Mouse (Mus musculus) cerebellum, postnatal 4 days (tissue): ENCODE measurements around the gene Eif3b.

Source experiments
- DNase-seq, 2 experiments: peaks; one replicate each; pipeline ENCODE4 v3.0.0; 2022; ENCODE audit warnings: low spot score in 2 of 2, mixed read lengths in 1 of 2

Gene Eif3b

GRCm38 (mm10) chr5:140418489-140419441, at the start of gene Eif3b:
Eif3b (plus strand) TSS chr5:140419328.
- DNase-seq: peak; percentile 79 to 88

- no peak for DNase-seq
Measured at GRCm38 (mm10) chr5:140369466-140369865, 49.7 kb upstream of the Eif3b start.

GRCm38 (mm10) chr5:140370446-140371254, 48.5 kb upstream of the Eif3b start:
- no peak for DNase-seq

- no peak for DNase-seq
Measured at GRCm38 (mm10) chr5:140371671-140372070, 47.5 kb upstream of the Eif3b start.

GRCm38 (mm10) chr5:140373711-140374110, 45.4 kb upstream of the Eif3b start:
- no peak for DNase-seq

GRCm38 (mm10) chr5:140374226-140374625, 44.9 kb upstream of the Eif3b start:
- DNase-seq: no peak

- DNase-seq: no peak
Measured at GRCm38 (mm10) chr5:140375249-140375829, 43.8 kb upstream of the Eif3b start.

- DNase-seq: no peak
Measured at GRCm38 (mm10) chr5:140378121-140378853, 40.8 kb upstream of the Eif3b start.

GRCm38 (mm10) chr5:140379299-140379698, 39.8 kb upstream of the Eif3b start:
- no peak for DNase-seq

GRCm38 (mm10) chr5:140381156-140381555, 38.0 kb upstream of the Eif3b start:
- DNase-seq: no peak

GRCm38 (mm10) chr5:140382688-140383087, 36.4 kb upstream of the Eif3b start:
- DNase-seq: no peak

GRCm38 (mm10) chr5:140383559-140383958, 35.6 kb upstream of the Eif3b start:
- DNase-seq: no peak

GRCm38 (mm10) chr5:140384462-140384861, 34.7 kb upstream of the Eif3b start:
- no peak for DNase-seq

- DNase-seq: no peak
Measured at GRCm38 (mm10) chr5:140387236-140387635, 31.9 kb upstream of the Eif3b start.

- DNase-seq: no peak
Measured at GRCm38 (mm10) chr5:140387816-140388510, 31.2 kb upstream of the Eif3b start.

GRCm38 (mm10) chr5:140388588-140389576, 30.2 kb upstream of the Eif3b start, which contains the start of gene Snx8:
Snx8 (minus strand) TSS chr5:140389262.
- DNase-seq: peak; percentile 85 to 95

GRCm38 (mm10) chr5:140389647-140390046, 29.5 kb upstream of the Eif3b start:
- no peak for DNase-seq

- no peak for DNase-seq
Measured at GRCm38 (mm10) chr5:140391435-140391834, 27.7 kb upstream of the Eif3b start.

GRCm38 (mm10) chr5:140391981-140392380, 27.1 kb upstream of the Eif3b start:
- DNase-seq: no peak
